Mouse (Mus musculus) C2C12 (cell line): Measurements from ENCODE around the gene Tcf23.

ENCODE experiments used
- CTCF ChIP-seq: IDR thresholded peaks from one replicate; pipeline ENCODE4 v1.5.1; 2011; ENCODE audit not compliant: control insufficient read depth, insufficient read depth, insufficient read length
- FOSL1 ChIP-seq: IDR thresholded peaks from one replicate; pipeline ENCODE4 v1.8.0; 2011; ENCODE audit warnings: mild to moderate bottlenecking, low read length; ENCODE audit not compliant: poor library complexity, insufficient read depth, severe bottlenecking
- MAX ChIP-seq: IDR thresholded peaks from one replicate; pipeline ENCODE4 v1.6.1; 2011; ENCODE audit warnings: mild to moderate bottlenecking, control low read depth
- MYOD1 ChIP-seq: IDR thresholded peaks from one replicate; pipeline ENCODE4 v1.6.1; 2011; ENCODE audit warnings: low read depth; ENCODE audit not compliant: control insufficient read depth, insufficient read length
- MYOG ChIP-seq: IDR thresholded peaks from one replicate; pipeline ENCODE4 v1.6.1; 2011; ENCODE audit not compliant: control insufficient read depth, insufficient read length; ENCODE audit errors: extremely low read depth
- USF1 ChIP-seq: IDR thresholded peaks from one replicate; pipeline ENCODE4 v1.6.1; 2011; ENCODE audit warnings: low read depth, mild to moderate bottlenecking, control low read depth, moderate library complexity

- peak; percentile 65 for TF ChIP-seq CTCF
- no peak for TF ChIP-seq MYOD1
- TF ChIP-seq USF1, result no peak
- TF ChIP-seq MAX, result no peak
- TF ChIP-seq MYOG, result no peak
- TF ChIP-seq FOSL1, result no peak
Measured at GRCm38 (mm10) chr5:31004184-31004583, 35.7 kb downstream of the Tcf23 start.
